Mouse (Mus musculus): Measurements from ENCODE around the gene Htra3. TPM values are rescaled to one million over a fixed set of nuclear protein-coding genes. Genes with fewer than 3 reads are reported as not detected.

The Htra3 gene
- total and polyA plus RNA-seq, 3 experiments: not detected

DNA sequence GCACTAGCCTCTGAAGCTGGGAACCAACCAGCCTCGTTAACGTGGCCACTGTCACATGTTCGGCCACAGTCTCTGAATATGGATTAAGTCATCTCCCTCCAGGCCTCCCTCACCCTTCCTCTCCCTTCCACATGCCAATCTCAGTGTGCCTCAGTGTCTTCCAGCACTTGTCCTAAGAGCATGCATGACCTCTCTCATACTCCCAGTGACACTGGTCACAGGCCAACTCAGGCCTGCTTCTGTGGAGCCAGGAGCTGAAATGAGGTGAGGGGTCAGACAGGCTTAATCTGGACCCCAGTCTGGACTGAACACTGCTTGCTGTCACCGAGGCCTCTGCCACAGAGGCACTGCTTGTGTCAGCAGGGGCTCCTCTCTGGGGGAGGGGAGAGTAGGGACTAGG, 6.8 kb upstream of the Htra3 start:
- Histone ChIP-seq H3K36me3 (ENCODE audit: control insufficient read depth in 1 of 2, insufficient read depth in 2 of 2, low read length in 2 of 2) (no peaks in the 10 kb centered on the region), H3K79me2 (ENCODE audit: control insufficient read depth, insufficient read depth, low read length, poor library complexity) (no peaks in the 10 kb centered on the region), H3K9me3 (replicated peaks; ENCODE audit: insufficient read depth, low read length) (no peaks in the 10 kb centered on the region), H3K4me3 (ENCODE audit: control insufficient read depth in 1 of 2, insufficient read depth in 1 of 2, low read depth in 2 of 2, low read length in 2 of 2) (no peak overlapping the region), H3K27ac (ENCODE audit: control insufficient read depth, low read depth, low read length) (no peak overlapping the region), H3K9ac (ENCODE audit: control insufficient read depth, low read depth, low read length, poor library complexity, severe bottlenecking) (no peak overlapping the region), H3K4me1 (ENCODE audit: control insufficient read depth in 1 of 2, insufficient read depth in 2 of 2, low read length in 2 of 2) (no peaks in the 10 kb centered on the region), H3K27me3 (ENCODE audit: control insufficient read depth in 1 of 2, insufficient read depth in 2 of 2, low read length in 2 of 2) (no peaks in the 10 kb centered on the region)
- TF ChIP-seq ETS1 (IDR thresholded peaks at IDR 0.05; ENCODE audit: low read depth, low read length) (no peak), CHD2 (IDR thresholded peaks at IDR 0.05; ENCODE audit: low read length) (no peak), CHD1 (IDR thresholded peaks at IDR 0.05; ENCODE audit: low read depth, low read length) (no peak), JUND (IDR thresholded peaks at IDR 0.05; ENCODE audit: low read depth, low read length) (no peak), GABPA (IDR thresholded peaks at IDR 0.05; ENCODE audit: low read depth, low read length) (no peak), ZC3H11A (IDR thresholded peaks at IDR 0.05; ENCODE audit: low read depth, low read length) (no peak), ZMIZ1 (IDR thresholded peaks at IDR 0.05; ENCODE audit: low read depth, low read length) (no peak), SMC3 (IDR thresholded peaks at IDR 0.05; ENCODE audit: low read depth, low read length) (no peak), TBP (IDR thresholded peaks at IDR 0.05; ENCODE audit: low read depth, low read length) (no peak), MAZ (IDR thresholded peaks at IDR 0.05; ENCODE audit: low read depth, low read length) (no peak), SIN3A (IDR thresholded peaks at IDR 0.05; ENCODE audit: low read length) (no peak), USF1 (IDR thresholded peaks at IDR 0.05; ENCODE audit: low read depth, low read length) (no peak), MEF2A (IDR thresholded peaks at IDR 0.05; ENCODE audit: extremely low read depth, insufficient replicate concordance, low read depth, low read length, poor library complexity, severe bottlenecking) (no peak)
- no peak for DNase-seq (ENCODE audit: low read depth, low spot score)

DNA sequence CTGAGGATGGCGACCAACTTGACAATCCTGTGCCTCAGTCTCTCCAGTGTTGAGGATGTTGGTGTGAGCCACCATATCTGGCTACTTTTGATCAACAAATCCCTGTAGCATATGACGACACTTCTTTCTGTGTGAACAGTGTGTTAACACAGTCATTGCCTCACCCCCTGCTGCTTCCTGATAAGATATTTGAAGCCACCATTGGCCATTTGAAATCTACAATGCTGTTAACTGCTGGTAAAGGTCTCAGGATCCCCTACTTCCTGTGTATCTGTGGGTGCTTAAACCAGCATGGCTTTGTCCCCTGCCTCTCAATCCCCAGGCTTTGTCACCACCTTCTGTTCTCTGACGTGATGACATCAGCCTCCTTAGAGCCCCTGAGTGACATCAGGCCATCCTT, 5.5 kb upstream of the Htra3 start:
- no peak overlapping the region for H3K4me3 ChIP-seq (ENCODE audit: control insufficient read depth in 1 of 2, insufficient read depth in 1 of 2, low read depth in 2 of 2, low read length in 2 of 2)
- no peak for DNase-seq (ENCODE audit: low read depth, low spot score)
- H3K27ac ChIP-seq (ENCODE audit: control insufficient read depth, low read depth, low read length): no peak overlapping the region
- no peak overlapping the region for H3K9ac ChIP-seq (ENCODE audit: control insufficient read depth, low read depth, low read length, poor library complexity, severe bottlenecking)
- no peaks in the 10 kb centered on the region for H3K79me2 ChIP-seq (ENCODE audit: control insufficient read depth, insufficient read depth, low read length, poor library complexity)
- H3K36me3 ChIP-seq (ENCODE audit: control insufficient read depth in 1 of 2, insufficient read depth in 2 of 2, low read length in 2 of 2): no peaks in the 10 kb centered on the region
- H3K4me1 ChIP-seq (ENCODE audit: control insufficient read depth in 1 of 2, insufficient read depth in 2 of 2, low read length in 2 of 2): no peaks in the 10 kb centered on the region
- no peaks in the 10 kb centered on the region for H3K27me3 ChIP-seq (ENCODE audit: control insufficient read depth in 1 of 2, insufficient read depth in 2 of 2, low read length in 2 of 2)
- no peak for TF ChIP-seq SMC3 (IDR thresholded peaks at IDR 0.05; ENCODE audit: low read depth, low read length)
- TF ChIP-seq RCOR1 (IDR thresholded peaks at IDR 0.05; ENCODE audit: low read depth, low read length): no peak
- TF ChIP-seq BHLHE40 (IDR thresholded peaks at IDR 0.05; ENCODE audit: borderline replicate concordance, low read depth, low read length): no peak
- no peak for TF ChIP-seq EP300 (IDR thresholded peaks at IDR 0.05; ENCODE audit: low read depth in 1 of 2, low read length in 2 of 2)
- no peak for TF ChIP-seq POLR2AphosphoS5 (IDR thresholded peaks at IDR 0.05; ENCODE audit: borderline replicate concordance, low read depth, low read length)
- no peak for TF ChIP-seq MEF2A (IDR thresholded peaks at IDR 0.05; ENCODE audit: extremely low read depth, insufficient replicate concordance, low read depth, low read length, poor library complexity, severe bottlenecking)
- TF ChIP-seq SIN3A (IDR thresholded peaks at IDR 0.05; ENCODE audit: low read length): no peak
- TF ChIP-seq USF1 (IDR thresholded peaks at IDR 0.05; ENCODE audit: low read depth, low read length): no peak
- TF ChIP-seq GATA1 (IDR thresholded peaks at IDR 0.05; ENCODE audit: low read depth, low read length): no peak
- no peak for TF ChIP-seq RAD21 (IDR thresholded peaks at IDR 0.05; ENCODE audit: low read depth, low read length)
- TF ChIP-seq MAFK (IDR thresholded peaks at IDR 0.05; ENCODE audit: borderline replicate concordance, low read depth, low read length): no peak
- TF ChIP-seq NRF1 (IDR thresholded peaks at IDR 0.05; ENCODE audit: insufficient read depth, low read depth, low read length, poor library complexity, severe bottlenecking): no peak
- no peak for TF ChIP-seq KAT2A (conservative IDR thresholded peaks at IDR 0.05; ENCODE audit: low read depth, low read length)
- no peak for TF ChIP-seq JUND (IDR thresholded peaks at IDR 0.05; ENCODE audit: low read depth, low read length)
- no peak for TF ChIP-seq CTCF (IDR thresholded peaks at IDR 0.05 in 2 of 3, conservative IDR thresholded peaks at IDR 0.05 in 1 of 3; ENCODE audit: control insufficient read depth in 1 of 3, insufficient read depth in 1 of 3, low read depth in 2 of 3, low read length in 3 of 3, poor library complexity in 1 of 3, severe bottlenecking in 1 of 3)
- no peak for TF ChIP-seq TAL1 (IDR thresholded peaks at IDR 0.05; ENCODE audit: low read length)
- TF ChIP-seq ETS1 (IDR thresholded peaks at IDR 0.05; ENCODE audit: low read depth, low read length): no peak
- TF ChIP-seq CHD2 (IDR thresholded peaks at IDR 0.05; ENCODE audit: low read length): no peak
- TF ChIP-seq CHD1 (IDR thresholded peaks at IDR 0.05; ENCODE audit: low read depth, low read length): no peak
- H3K9me3 ChIP-seq (replicated peaks; ENCODE audit: insufficient read depth, low read length): no peaks in the 10 kb centered on the region

All from MEL (cell line).